Mouse (Mus musculus) liver, embryonic 16.5 days (tissue): ENCODE results near the gene Slc38a3. TPM values are rescaled to one million over a fixed set of nuclear protein-coding genes. Genes with fewer than 3 reads are reported as not detected.

ENCODE experiments used
- ATAC-seq: fragments of 200-750 bp; cut with Nextera tagmentation; 2 replicates; pipeline ENCODE4 v1.8.0; 2017; ENCODE audit warnings: low read depth, mild to moderate bottlenecking, moderate number of reproducible peaks, moderate library complexity
- H3K27ac ChIP-seq: fragments of 300-500 bp; sonication (generic); 2 replicates; pipeline ENCODE4 v1.5.1; 2014; ENCODE audit warnings: mild to moderate bottlenecking, low read length
- H3K27me3 ChIP-seq: fragments of 300-500 bp; sonication (generic); 2 replicates; pipeline ENCODE4 v1.6.1; 2014; ENCODE audit warnings: low read depth, low read length, mixed read lengths; ENCODE audit not compliant: control insufficient read depth, insufficient read depth
- H3K36me3 ChIP-seq: fragments of 300-500 bp; sonication (generic); 2 replicates; pipeline ENCODE4 v1.6.1; 2014; ENCODE audit warnings: mild to moderate bottlenecking; ENCODE audit not compliant: control insufficient read depth, insufficient read depth
- H3K4me1 ChIP-seq: fragments of 300-500 bp; sonication (generic); 2 replicates; pipeline ENCODE4 v1.6.1; 2014; ENCODE audit warnings: low read depth, low read length, mixed read lengths; ENCODE audit not compliant: control insufficient read depth
- H3K4me2 ChIP-seq: fragments of 300-500 bp; sonication (generic); 2 replicates; pipeline ENCODE4 v1.6.1; 2014; ENCODE audit warnings: low read depth, low read length, mixed read lengths
- H3K4me3 ChIP-seq: fragments of 300-500 bp; sonication (generic); 2 replicates; pipeline ENCODE4 v1.5.1; 2014; ENCODE audit warnings: low read depth, mild to moderate bottlenecking, low read length
- H3K9ac ChIP-seq: fragments of 300-500 bp; sonication (generic); 2 replicates; pipeline ENCODE4 v1.6.1; 2014; ENCODE audit warnings: low read depth, low read length
- H3K9me3 ChIP-seq: fragments of 300-500 bp; sonication (generic); replicated peaks from 2 replicates; pipeline ENCODE4 v1.6.1; 2016; ENCODE audit warnings: low read length; ENCODE audit not compliant: control insufficient read depth
- WGBS: fragments of 180-500 bp; shearing (Covaris S2); extraction: QIAGEN DNeasy Blood & Tissue Kit; methylation state at CpG from one replicate; pipeline ENCODE4 v1.1.7; 2014; ENCODE audit not compliant: insufficient replicate concordance; 5-methylcytosine and 5-hydroxymethylcytosine counted together
- polyA plus RNA-seq: library from polyadenylated mRNA; unstranded; fragments of >200 nt; fragmentation: Nextera tagmentation; extraction: Ambion mirVana; gene quantifications from 2 replicates; pipeline ENCODE4 v1.2.1, GENCODE M21; 2015

The Slc38a3 gene
- polyA plus RNA-seq, 1 experiment from 2014 or later = 75.2 TPM

GRCm38 (mm10) chr9:107706781-107707211, 37.5 kb upstream of the Slc38a3 start:
- no peaks in the 10 kb centered on the region for H3K36me3 ChIP-seq
- H3K27ac ChIP-seq = no peak overlapping the region
- H3K9ac ChIP-seq = no peak overlapping the region
- H3K4me2 ChIP-seq = no peak overlapping the region
- peaks cover 70% of the 10 kb centered on the region for H3K27me3 ChIP-seq
- no peak for ATAC-seq
- H3K4me1 ChIP-seq = peaks cover 11% of the 10 kb centered on the region
- 7% methylated on average over 14 of the region's 14 CpGs for WGBS
- H3K4me3 ChIP-seq = no peak overlapping the region
- H3K9me3 ChIP-seq = no peaks in the 10 kb centered on the region

GRCm38 (mm10) chr9:107703337-107704122, 34.2 kb upstream of the Slc38a3 start:
- H3K4me1 ChIP-seq = no peaks in the 10 kb centered on the region

GRCm38 (mm10) chr9:107702606-107703185, 33.4 kb upstream of the Slc38a3 start:
- Histone ChIP-seq H3K27ac (no peak overlapping the region), H3K4me2 (no peak overlapping the region), H3K27me3 (peaks cover 29% of the 10 kb centered on the region), H3K36me3 (no peaks in the 10 kb centered on the region), H3K9me3 (no peaks in the 10 kb centered on the region), H3K4me3 (no peak overlapping the region), H3K9ac (no peak overlapping the region), H3K4me1 (no peaks in the 10 kb centered on the region)
- no peak for ATAC-seq
- WGBS = 63% methylated on average over 3 of the region's 3 CpGs

More at GRCm38 (mm10) chr9:107703337-107704122, 34.2 kb upstream of the Slc38a3 start:
- no peak for ATAC-seq
- Histone ChIP-seq H3K4me3 (no peak overlapping the region), H3K27me3 (peaks cover 37% of the 10 kb centered on the region), H3K27ac (no peak overlapping the region), H3K36me3 (no peaks in the 10 kb centered on the region), H3K9me3 (no peaks in the 10 kb centered on the region), H3K9ac (no peak overlapping the region), H3K4me2 (no peak overlapping the region)
- 46% methylated on average over 14 of the region's 14 CpGs for WGBS

- no peak for ATAC-seq
- WGBS = 65% methylated on average over 12 of the region's 12 CpGs
- Histone ChIP-seq H3K27ac (no peak overlapping the region), H3K9ac (no peak overlapping the region), H3K4me3 (no peak overlapping the region), H3K4me1 (no peaks in the 10 kb centered on the region), H3K4me2 (no peak overlapping the region), H3K36me3 (no peaks in the 10 kb centered on the region), H3K27me3 (peaks cover 18% of the 10 kb centered on the region), H3K9me3 (no peaks in the 10 kb centered on the region)
These were observed 32.3 kb upstream of the Slc38a3 start for GRCm38 (mm10) chr9:107701594-107701993.

GRCm38 (mm10) chr9:107700114-107700571, 30.8 kb upstream of the Slc38a3 start:
- no peak for ATAC-seq
- peaks cover 3% of the 10 kb centered on the region for H3K27me3 ChIP-seq
- no peak overlapping the region for H3K9ac ChIP-seq
- WGBS = 61% methylated on average over 6 of the region's 6 CpGs
- no peaks in the 10 kb centered on the region for H3K9me3 ChIP-seq
- no peak overlapping the region for H3K4me2 ChIP-seq
- no peak overlapping the region for H3K27ac ChIP-seq
- no peaks in the 10 kb centered on the region for H3K4me1 ChIP-seq
- no peak overlapping the region for H3K4me3 ChIP-seq
- no peaks in the 10 kb centered on the region for H3K36me3 ChIP-seq

GRCm38 (mm10) chr9:107699376-107699980, 30.1 kb upstream of the Slc38a3 start:
- WGBS = 31% methylated on average over 9 of the region's 9 CpGs
- Histone ChIP-seq H3K4me1 (no peaks in the 10 kb centered on the region), H3K9ac (no peak overlapping the region), H3K4me2 (no peak overlapping the region), H3K9me3 (no peaks in the 10 kb centered on the region), H3K27ac (no peak overlapping the region), H3K27me3 (no peaks in the 10 kb centered on the region; the same call in 1 of the 2 replicates), H3K36me3 (no peaks in the 10 kb centered on the region), H3K4me3 (no peak overlapping the region)
- no peak for ATAC-seq

- WGBS = 33% methylated on average over 14 of the region's 14 CpGs
- ATAC-seq = no peak
- no peaks in the 10 kb centered on the region for H3K4me1 ChIP-seq
- no peaks in the 10 kb centered on the region for H3K9me3 ChIP-seq
- no peaks in the 10 kb centered on the region for H3K36me3 ChIP-seq
- H3K27me3 ChIP-seq = no peaks in the 10 kb centered on the region; the same call in 1 of the 2 replicates
- H3K27ac ChIP-seq = no peak overlapping the region
- H3K4me2 ChIP-seq = no peak overlapping the region
- no peak overlapping the region for H3K9ac ChIP-seq
- no peak overlapping the region for H3K4me3 ChIP-seq
These were observed 29.4 kb upstream of the Slc38a3 start for GRCm38 (mm10) chr9:107698611-107699190.

GRCm38 (mm10) chr9:107697811-107698521, 28.6 kb upstream of the Slc38a3 start:
- H3K4me3 ChIP-seq = no peak overlapping the region
- H3K27ac ChIP-seq = no peak overlapping the region
- H3K9me3 ChIP-seq = no peaks in the 10 kb centered on the region
- no peak overlapping the region for H3K4me2 ChIP-seq
- H3K36me3 ChIP-seq = no peaks in the 10 kb centered on the region
- ATAC-seq = no peak
- WGBS = 63% methylated on average over 14 of the region's 14 CpGs
- H3K9ac ChIP-seq = no peak overlapping the region
- H3K4me1 ChIP-seq = no peaks in the 10 kb centered on the region
- no peaks in the 10 kb centered on the region; the same call in 1 of the 2 replicates for H3K27me3 ChIP-seq
